Mouse (Mus musculus) CH12.LX (cell line): Measurements from ENCODE around the gene Cyp1a1. TPM values are rescaled to one million over a fixed set of nuclear protein-coding genes. Genes with fewer than 3 reads are reported as not detected.

ENCODE experiments used
- DNase-seq: peaks from one replicate; pipeline ENCODE4 v3.0.0-alpha.2; 2013; ENCODE audit errors: extremely low read depth
- H3K27ac ChIP-seq: 2 replicates; pipeline ENCODE4 v1.5.1; 2012; ENCODE audit warnings: low read depth, mild to moderate bottlenecking, control low read depth, moderate library complexity; ENCODE audit not compliant: insufficient read depth
- H3K27me3 ChIP-seq: replicated peaks from 2 replicates; pipeline ENCODE3; 2012; ENCODE audit warnings: inconsistent platforms
- H3K36me3 ChIP-seq, 2 experiments: replicated peaks in 1 of 2; 2 replicates each; pipeline versions ENCODE3 to v1.6.1; 2012; ENCODE audit warnings: inconsistent platforms in 1 of 2, low read length in 1 of 2, mild to moderate bottlenecking in 1 of 2, mixed read lengths in 1 of 2, moderate library complexity in 1 of 2; ENCODE audit not compliant: control insufficient read depth in 1 of 2, insufficient read depth in 1 of 2
- H3K4me1 ChIP-seq, 2 experiments: 2 replicates each; pipeline ENCODE4 v1.6.1; 2012; ENCODE audit warnings: inconsistent platforms in 1 of 2, moderate library complexity in 1 of 2; ENCODE audit not compliant: insufficient read depth in 2 of 2, control insufficient read depth in 1 of 2
- H3K4me2 ChIP-seq: 2 replicates; pipeline ENCODE4 v1.6.1; 2012; ENCODE audit warnings: low read depth, mild to moderate bottlenecking, control low read depth; ENCODE audit not compliant: poor library complexity, insufficient read depth, severe bottlenecking
- H3K4me3 ChIP-seq, 3 experiments: fragments of 150-350 bp in 1 of 3; sonication (generic) in 1 of 3; replicated peaks in 1 of 3; 2 replicates each; pipeline versions ENCODE3 to v1.5.1; 2011 to 2012; ENCODE audit warnings: low read depth in 2 of 3, low read length in 2 of 3, mild to moderate bottlenecking in 2 of 3, moderate library complexity in 2 of 3, control low read depth in 1 of 3, improper control_type of control experiment in 1 of 3, inconsistent platforms in 1 of 3, mixed read lengths in 1 of 3; ENCODE audit not compliant: poor library complexity in 1 of 3
- H3K79me2 ChIP-seq: replicated peaks from 2 replicates; pipeline ENCODE4 v1.6.1; 2012; ENCODE audit warnings: mild to moderate bottlenecking, moderate library complexity; ENCODE audit not compliant: control insufficient read depth, poor library complexity, insufficient read depth, severe bottlenecking; ENCODE audit errors: extremely low read depth
- H3K9ac ChIP-seq: 2 replicates; pipeline ENCODE4 v1.6.1; 2012; ENCODE audit warnings: low read depth, mild to moderate bottlenecking, control low read depth, moderate library complexity; ENCODE audit not compliant: insufficient read depth
- H3K9me3 ChIP-seq: replicated peaks from 2 replicates; pipeline ENCODE3; 2012; ENCODE audit warnings: low read length, inconsistent platforms, mixed read lengths
- CTCF ChIP-seq, 2 experiments: IDR thresholded peaks in 1 of 2; conservative IDR thresholded peaks in 1 of 2; 2 replicates each; pipeline ENCODE4 v1.5.1; 2011 to 2012; ENCODE audit warnings: low read depth in 2 of 2, low read length in 2 of 2, improper control_type of control experiment in 1 of 2, inconsistent platforms in 1 of 2, mild to moderate bottlenecking in 1 of 2, moderate library complexity in 1 of 2
- GABPA ChIP-seq: IDR thresholded peaks from 2 replicates; pipeline ENCODE4 v1.6.1; 2012; ENCODE audit warnings: low read depth, low read length, improper control_type of control experiment, inconsistent platforms; ENCODE audit not compliant: insufficient replicate concordance
- HCFC1 ChIP-seq: IDR thresholded peaks from 2 replicates; pipeline ENCODE4 v1.6.1; 2012; ENCODE audit warnings: low read depth, mild to moderate bottlenecking, inconsistent platforms, low read length, improper control_type of control experiment
- JUN ChIP-seq: IDR thresholded peaks from 2 replicates; pipeline ENCODE4 v1.6.1; 2011; ENCODE audit warnings: low read depth, mild to moderate bottlenecking, low read length, improper control_type of control experiment, moderate library complexity; ENCODE audit not compliant: insufficient read depth
- KAT2A ChIP-seq: IDR thresholded peaks from 2 replicates; pipeline ENCODE4 v1.6.1; 2012; ENCODE audit warnings: low read length, improper control_type of control experiment, inconsistent platforms; ENCODE audit not compliant: insufficient replicate concordance
- MAX ChIP-seq: IDR thresholded peaks from 2 replicates; pipeline ENCODE4 v1.6.1; 2011; ENCODE audit warnings: low read length, improper control_type of control experiment
- MAZ ChIP-seq: IDR thresholded peaks from 2 replicates; pipeline ENCODE4 v1.6.1; 2012; ENCODE audit warnings: low read depth, mild to moderate bottlenecking, inconsistent platforms, low read length, improper control_type of control experiment, moderate library complexity
- MEF2A ChIP-seq: IDR thresholded peaks from 2 replicates; pipeline ENCODE4 v1.6.1; 2014; ENCODE audit warnings: low read depth, mild to moderate bottlenecking, inconsistent platforms, low read length, improper control_type of control experiment, borderline replicate concordance
- MXI1 ChIP-seq: IDR thresholded peaks from 2 replicates; pipeline ENCODE4 v1.6.1; 2011; ENCODE audit warnings: mild to moderate bottlenecking, low read depth, low read length, improper control_type of control experiment
- MYC ChIP-seq: IDR thresholded peaks from 2 replicates; pipeline ENCODE4 v1.6.1; 2011; ENCODE audit warnings: low read depth, mild to moderate bottlenecking, improper control_type of control experiment, low read length
- NELFE ChIP-seq: IDR thresholded peaks from 2 replicates; pipeline ENCODE4 v1.6.1; 2011; ENCODE audit warnings: low read depth, low read length, improper control_type of control experiment
- RAD21 ChIP-seq: IDR thresholded peaks from 2 replicates; pipeline ENCODE4 v1.6.1; 2011; ENCODE audit warnings: low read depth, mild to moderate bottlenecking, low read length, improper control_type of control experiment, moderate library complexity
- RCOR1 ChIP-seq: conservative IDR thresholded peaks from 2 replicates; pipeline ENCODE4 v1.6.1; 2012; ENCODE audit warnings: low read depth, mild to moderate bottlenecking, inconsistent platforms, low read length, improper control_type of control experiment
- SMC3 ChIP-seq: IDR thresholded peaks from 2 replicates; pipeline ENCODE4 v1.6.1; 2011; ENCODE audit warnings: low read depth, low read length, improper control_type of control experiment
- TBP ChIP-seq: conservative IDR thresholded peaks from 2 replicates; pipeline ENCODE4 v1.6.1; 2011; ENCODE audit warnings: low read depth, low read length, improper control_type of control experiment
- UBTF ChIP-seq: IDR thresholded peaks from 2 replicates; pipeline ENCODE4 v1.6.1; 2012; ENCODE audit warnings: low read depth, mild to moderate bottlenecking, inconsistent platforms, low read length, improper control_type of control experiment, moderate library complexity
- USF1 ChIP-seq: IDR thresholded peaks from 2 replicates; pipeline ENCODE4 v1.6.1; 2014; ENCODE audit warnings: low read depth, mild to moderate bottlenecking, inconsistent platforms, low read length, improper control_type of control experiment
- ZKSCAN1 ChIP-seq: IDR thresholded peaks from 2 replicates; pipeline ENCODE4 v1.6.1; 2012; ENCODE audit warnings: low read depth, inconsistent platforms, low read length, improper control_type of control experiment, borderline replicate concordance
- ZMIZ1 ChIP-seq: IDR thresholded peaks from 2 replicates; pipeline ENCODE4 v1.6.1; 2012; ENCODE audit warnings: low read depth, mild to moderate bottlenecking, inconsistent platforms, low read length, improper control_type of control experiment
- ZNF384 ChIP-seq: IDR thresholded peaks from 2 replicates; pipeline ENCODE4 v1.6.1; 2012; ENCODE audit warnings: low read depth, low read length, improper control_type of control experiment, inconsistent platforms
- dilution Hi-C: fragments of 300-500 bp; cut with MboI; formaldehyde crosslinking; loops from 2 replicates; pipeline ENCODE4 v1.14.3; 2020; ENCODE audit warnings: low sequenced_read_pairs; ENCODE audit not compliant: extremely low pct_unique_long_range_greater_than_20kb, extremely low pct_ligation_motif_present
- in situ Hi-C: fragments of 300-500 bp; cut with MboI; formaldehyde crosslinking; loops from 3 replicates; pipeline ENCODE4 v1.14.3; 2019; ENCODE audit warnings: low sequenced_read_pairs, low pct_ligation_motif_present, low pct_unique_long_range_greater_than_20kb, mixed read lengths
- polyA plus RNA-seq: library from polyadenylated mRNA; unstranded; fragments of >175 nt; gene quantifications from 2 replicates; pipeline ENCODE4 v1.2.1, GENCODE M21; 2012; ENCODE audit warnings: low read depth; ENCODE audit not compliant: insufficient read length
- total RNA-seq, 2 experiments: library from RNA; depleted of rRNA; stranded (reverse); fragments of 300-350 nt in 1 of 2; fragments of >200 nt in 1 of 2; gene quantifications; 2 replicates each; pipeline ENCODE4 v1.2.3; 2012 to 2014

Gene Cyp1a1
- total RNA-seq (2012; rRNA removed) (0.08 and 0.13 TPM in 2 replicates), total RNA-seq (2014; rRNA removed) (0.11 and 0.19 TPM in 2 replicates), polyA plus RNA-seq (not detected in 2 replicates)

DNA sequence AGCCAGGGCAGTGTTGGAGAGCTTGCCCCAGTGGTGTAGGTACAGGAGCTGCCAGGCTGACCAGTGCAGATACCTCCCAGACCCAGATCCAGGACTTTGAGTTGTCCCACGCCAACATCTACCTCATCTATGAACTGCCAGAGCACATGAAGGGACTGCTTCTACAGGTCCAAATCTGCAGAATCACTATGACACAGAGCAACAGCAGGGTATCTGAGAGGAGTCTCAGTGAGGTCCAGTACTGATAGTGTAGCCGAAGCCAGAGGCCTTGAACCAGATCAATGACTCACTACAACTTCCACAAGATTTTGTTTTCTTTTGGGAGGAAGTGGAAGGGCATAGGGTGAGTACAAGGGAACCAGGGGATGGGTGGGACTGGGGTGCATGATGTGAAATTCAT lies at the start of gene Cyp1a1:
Gene Cyp1a1 (plus strand): TSS at position 178 of the 400 bp plus-strand sequence.
- no peak for DNase-seq
- no peak for TF ChIP-seq NELFE
- TF ChIP-seq HCFC1: no peak
- no peak for TF ChIP-seq MEF2A
- no peak for TF ChIP-seq ZKSCAN1
- TF ChIP-seq MAX: no peak
- no peak for TF ChIP-seq TBP
- no peak for TF ChIP-seq SMC3
- TF ChIP-seq USF1: no peak
- no peak for TF ChIP-seq ZMIZ1
- TF ChIP-seq RCOR1: no peak
- TF ChIP-seq RAD21: no peak
- TF ChIP-seq KAT2A: no peak
- no peak for TF ChIP-seq GABPA
- TF ChIP-seq JUN: no peak
- TF ChIP-seq MXI1: no peak
- TF ChIP-seq UBTF: no peak
- TF ChIP-seq CTCF (conservative IDR thresholded peaks at IDR 0.05 in 1 of 2, IDR thresholded peaks at IDR 0.05 in 1 of 2; ENCODE audit: low read depth in 2 of 2, low read length in 2 of 2): no peak
- TF ChIP-seq ZNF384: no peak
- no peak for TF ChIP-seq MYC
- TF ChIP-seq MAZ: no peak
- H3K36me3 ChIP-seq: no peaks in the 10 kb centered on the region
- H3K4me3 ChIP-seq: no peak within 1 kb of the TSS
- H3K4me1 ChIP-seq: no peaks in the 10 kb centered on the region
- in situ Hi-C loops (no loop called here), dilution Hi-C loops (no loop called here)
- peaks cover 24% of the 10 kb centered on the region for H3K27me3 ChIP-seq
- H3K79me2 ChIP-seq: no peaks in the 10 kb centered on the region
- H3K9ac ChIP-seq: no peak within 1 kb of the TSS
- no peak within 1 kb of the TSS for H3K27ac ChIP-seq
- no peak within 1 kb of the TSS for H3K4me2 ChIP-seq
- no peaks in the 10 kb centered on the region for H3K9me3 ChIP-seq
